Mouse (Mus musculus) lung, adult 2 months (tissue): ENCODE measurements at regions not wholly inside any gene's neighbourhood (a gene's known extent, or its start where the extent isn't known, plus 50 kb on each side); places are given as distances from the start of the nearest gene placed in this dataset.
A peak's percentile ranks its signal among the peaks of the same experiment; 100 is the strongest.

Source experiments
- CTCF ChIP-seq: fragments of 200-500 bp; IDR thresholded peaks from 2 replicates; pipeline ENCODE4 v1.5.1; 2011; ENCODE audit warnings: mild to moderate bottlenecking, low read length, control low read depth; ENCODE audit not compliant: insufficient read depth
- POLR2A ChIP-seq: fragments of 200-500 bp; IDR thresholded peaks from 2 replicates; pipeline ENCODE4 v1.6.1; 2011; ENCODE audit warnings: low read depth, mild to moderate bottlenecking, control low read depth, low read length, borderline replicate concordance; ENCODE audit errors: extremely low read depth

GRCm38 (mm10) chr5:33542000-33542554 lies 87.4 kb downstream of the Fam53a start:
- peak; percentile 12; the same call in 1 of the 2 replicates for TF ChIP-seq CTCF
- no peak for TF ChIP-seq POLR2A
